Comparison of ENCODE assay signal across 11 mouse cellular contexts in the genomic region with DNA sequence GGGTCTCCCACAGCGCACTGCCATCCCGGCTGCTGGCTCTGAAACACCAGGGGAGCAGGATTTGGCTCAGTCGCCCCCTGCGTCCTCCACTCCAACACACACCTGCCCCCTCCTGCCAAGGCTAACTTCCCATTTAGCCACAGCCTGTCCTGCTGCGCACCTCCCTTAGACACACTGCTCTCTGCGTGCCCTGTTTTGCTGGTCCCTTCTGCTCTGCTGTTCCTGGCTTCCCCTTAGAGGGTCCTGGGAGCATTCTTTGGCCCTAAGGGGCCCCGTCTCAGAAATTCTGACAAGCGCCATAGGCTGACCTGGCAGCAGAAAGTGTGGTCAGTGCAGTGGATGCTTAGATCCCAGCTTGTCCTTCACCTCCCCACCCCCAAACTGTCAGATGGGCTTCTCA.
"Had no signal": no experiment of that assay in that cellular context is flagged by ENCODE, and none has a peak within 500 bp of the region (broad histone marks: within the 10 kb centered on the region; RNA-seq: fewer than 3 reads in every experiment).

No protein-coding gene starts in this region.

- DNase-seq: kidney, adult 11 months; kidney, adult 9 months; lung, adult 2 months; lung, postnatal 14 days; right cerebral cortex, postnatal 4 days; spleen, adult 18-20 months had no signal

- H3K4me1 ChIP-seq: limb, embryonic 13.5 days; midbrain, embryonic 13.5 days had no signal

- H3K4me3 ChIP-seq: limb, embryonic 13.5 days; liver, embryonic 15.5 days; midbrain, embryonic 13.5 days had no signal

- H3K27me3 ChIP-seq: limb, embryonic 13.5 days; liver, embryonic 15.5 days; midbrain, embryonic 13.5 days had no signal

- H3K27ac ChIP-seq: kidney, postnatal 0 days; limb, embryonic 13.5 days; liver, embryonic 15.5 days; macrophage; midbrain, embryonic 13.5 days had no signal
